Mouse (Mus musculus) urinary bladder, postnatal 14 days (tissue): ENCODE data around the gene Stab1.

Experiments used
- DNase-seq: peaks from one replicate; pipeline ENCODE4 v3.0.0; 2021; ENCODE audit warnings: low spot score

The Stab1 gene

GRCm38 (mm10) chr14:31131272-31131821 is 37.1 kb downstream of the Stab1 start:
- no peak for DNase-seq

GRCm38 (mm10) chr14:31130236-31131220 is 37.9 kb downstream of the Stab1 start, which contains the start of gene Nt5dc2:
Nt5dc2 (plus strand) TSS chr14:31131053.
- DNase-seq, result peak; percentile 88

- no peak for DNase-seq
These were observed 38.9 kb downstream of the Stab1 start for GRCm38 (mm10) chr14:31129326-31130235.

- peak; percentile 98 for DNase-seq
These were observed 39.6 kb downstream of the Stab1 start, which contains the start of gene Smim4 for GRCm38 (mm10) chr14:31128826-31129219. Smim4 (minus strand) TSS chr14:31128956.

- DNase-seq, result peak; percentile 55
These were observed 40.2 kb downstream of the Stab1 start for GRCm38 (mm10) chr14:31128101-31128825.

- no peak for DNase-seq
These were observed 41.6 kb downstream of the Stab1 start for GRCm38 (mm10) chr14:31126826-31127225.

GRCm38 (mm10) chr14:31125106-31126075 is 43.0 kb downstream of the Stab1 start:
- no peak for DNase-seq

- DNase-seq, result no peak
These were observed 52.9 kb downstream of the Stab1 start for GRCm38 (mm10) chr14:31115522-31115921.

- DNase-seq, result no peak
These were observed 54.4 kb downstream of the Stab1 start for GRCm38 (mm10) chr14:31114011-31114410.

GRCm38 (mm10) chr14:31112187-31112586 is 56.3 kb downstream of the Stab1 start:
- no peak for DNase-seq

- DNase-seq, result no peak
These were observed 57.8 kb downstream of the Stab1 start for GRCm38 (mm10) chr14:31110613-31111012.

- peak; percentile 46 for DNase-seq
These were observed 63.3 kb downstream of the Stab1 start for GRCm38 (mm10) chr14:31105156-31105555.

- DNase-seq, result no peak
These were observed 78.5 kb downstream of the Stab1 start for GRCm38 (mm10) chr14:31089918-31090317.
